Mouse (Mus musculus) erythroblast, embryonic 14.5 days (primary cell): ENCODE results near the gene Gm42417. TPM values are rescaled to one million over a fixed set of nuclear protein-coding genes. Genes with fewer than 3 reads are reported as not detected.

ENCODE experiments used
- H3K27me3 ChIP-seq: 2 replicates; pipeline ENCODE4 v1.6.1; 2012; ENCODE audit warnings: inconsistent platforms; ENCODE audit not compliant: control insufficient read depth
- H3K36me3 ChIP-seq: 2 replicates; pipeline ENCODE4 v1.6.1; 2012; ENCODE audit warnings: mild to moderate bottlenecking, inconsistent platforms; ENCODE audit not compliant: control insufficient read depth
- H3K4me1 ChIP-seq: 2 replicates; pipeline ENCODE4 v1.6.1; 2012; ENCODE audit warnings: inconsistent platforms; ENCODE audit not compliant: control insufficient read depth
- H3K4me3 ChIP-seq: replicated peaks from 2 replicates; pipeline ENCODE3; 2012; ENCODE audit warnings: moderate library complexity, mild to moderate bottlenecking, inconsistent platforms
- H3K9me3 ChIP-seq: 2 replicates; pipeline ENCODE4 v1.6.1; 2012; ENCODE audit warnings: low read length, inconsistent platforms, mixed read lengths; ENCODE audit not compliant: control insufficient read depth
- GATA1 ChIP-seq: IDR thresholded peaks from 2 replicates; pipeline ENCODE4 v1.6.1; 2012; ENCODE audit warnings: low read length, inconsistent platforms, mixed read lengths
- TAL1 ChIP-seq: IDR thresholded peaks from 3 replicates; pipeline ENCODE4 v1.6.1; 2012; ENCODE audit warnings: low read length, inconsistent platforms, mixed read lengths
- polyA plus RNA-seq: library from polyadenylated mRNA; stranded (reverse); fragments of >175 nt; gene quantifications from 2 replicates; pipeline ENCODE4 v1.2.3, GENCODE M21; 2012

The Gm42417 gene
- polyA plus RNA-seq, 1 experiment = not detected

DNA sequence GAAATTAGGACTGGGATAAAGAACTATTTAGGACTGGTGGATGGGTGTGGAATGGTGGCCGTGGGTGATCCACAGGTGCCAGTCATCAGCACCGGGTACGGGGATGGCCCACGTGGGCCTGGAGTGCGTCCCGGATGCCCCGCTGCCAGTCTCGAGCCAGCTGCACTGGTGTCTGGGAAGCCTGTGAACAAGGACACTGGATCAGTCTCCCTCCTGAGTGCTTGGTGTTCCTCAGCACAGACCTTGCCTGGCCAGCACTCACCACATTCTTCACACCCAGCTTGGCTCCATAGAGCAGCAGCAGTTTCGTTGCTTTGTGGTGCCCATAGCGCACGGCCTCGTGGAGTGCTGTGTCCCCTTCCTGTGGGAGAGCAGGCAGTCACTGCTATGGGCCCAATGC is 7.8 kb downstream of the Gm42417 start:
- peaks cover 2% of the 10 kb centered on the region; the same call in 1 of the 2 replicates for H3K4me1 ChIP-seq
- peaks cover 22% of the 10 kb centered on the region for H3K36me3 ChIP-seq
- H3K4me3 ChIP-seq = no peak overlapping the region
- TF ChIP-seq TAL1 (no peak), GATA1 (no peak)
- no peaks in the 10 kb centered on the region for H3K9me3 ChIP-seq
- no peaks in the 10 kb centered on the region for H3K27me3 ChIP-seq

DNA sequence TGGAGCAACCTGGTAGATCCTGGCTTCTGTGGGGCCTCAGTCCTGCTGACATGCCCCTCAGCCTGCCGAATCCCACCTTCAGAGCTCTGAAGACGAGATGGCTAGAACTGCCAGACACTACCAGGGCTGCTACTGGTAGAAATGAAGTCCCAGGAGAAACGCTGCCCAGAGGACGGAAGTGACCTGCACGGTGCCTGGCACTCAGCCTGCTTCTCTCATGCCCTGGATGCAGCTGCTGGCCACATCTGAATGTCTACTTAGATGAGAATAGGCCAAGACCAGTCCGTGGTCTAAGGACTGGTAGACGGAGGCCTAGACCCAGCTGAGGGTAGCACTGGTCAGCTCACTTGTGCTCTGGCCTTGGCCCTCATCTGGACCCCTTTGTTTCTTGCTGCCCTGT is 8.3 kb downstream of the Gm42417 start:
- TF ChIP-seq GATA1 = no peak
- no peak for TF ChIP-seq TAL1
- no peak overlapping the region for H3K4me3 ChIP-seq
- H3K36me3 ChIP-seq = peaks cover 26% of the 10 kb centered on the region
- no peaks in the 10 kb centered on the region for H3K27me3 ChIP-seq
- no peaks in the 10 kb centered on the region for H3K9me3 ChIP-seq
- H3K4me1 ChIP-seq = peaks cover 2% of the 10 kb centered on the region; the same call in 1 of the 2 replicates

DNA sequence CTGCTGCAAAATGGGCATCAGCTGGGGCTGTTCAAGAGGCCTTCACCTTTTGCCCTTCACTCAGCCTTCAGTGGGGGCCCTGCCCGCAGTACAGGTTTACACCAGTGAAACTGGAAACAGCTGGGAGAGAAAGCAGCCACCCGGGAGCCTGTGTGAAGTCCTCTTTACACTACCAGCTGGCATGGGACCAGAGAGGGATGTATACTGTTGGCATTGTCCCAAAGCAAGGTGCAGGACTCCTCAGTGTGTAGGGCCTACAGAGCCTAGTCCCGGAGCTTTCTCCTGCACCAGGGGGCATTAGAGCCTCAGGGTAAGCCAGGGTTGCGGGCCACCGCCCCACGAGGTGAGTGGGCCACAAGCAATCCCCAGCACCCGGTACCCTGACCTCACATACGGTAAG is 8.7 kb downstream of the Gm42417 start:
- peaks cover 2% of the 10 kb centered on the region; the same call in 1 of the 2 replicates for H3K4me1 ChIP-seq
- H3K27me3 ChIP-seq = no peaks in the 10 kb centered on the region
- H3K4me3 ChIP-seq = no peak overlapping the region
- TF ChIP-seq TAL1 = no peak
- TF ChIP-seq GATA1 = no peak
- H3K36me3 ChIP-seq = peaks cover 30% of the 10 kb centered on the region
- no peaks in the 10 kb centered on the region for H3K9me3 ChIP-seq

DNA sequence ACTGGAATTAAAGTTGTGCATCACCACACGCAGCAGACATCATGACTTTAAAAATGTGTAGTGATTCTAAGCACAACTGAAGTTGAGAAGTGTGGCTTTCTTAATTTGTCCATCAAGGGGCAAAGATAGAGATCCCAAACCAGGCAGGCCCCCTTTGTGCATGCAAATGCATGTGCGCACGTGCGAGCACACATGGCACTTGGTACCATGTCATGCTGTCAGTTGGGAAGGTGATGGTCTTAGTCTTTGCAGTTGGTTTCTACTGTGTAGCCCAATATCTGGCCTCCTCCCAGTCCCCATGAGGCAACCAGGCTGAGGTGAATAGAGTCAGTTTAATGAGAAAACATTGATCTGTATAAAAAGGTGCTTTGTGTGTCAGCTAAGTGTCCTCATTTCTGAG is 9.4 kb downstream of the Gm42417 start:
- H3K36me3 ChIP-seq = peaks cover 37% of the 10 kb centered on the region

DNA sequence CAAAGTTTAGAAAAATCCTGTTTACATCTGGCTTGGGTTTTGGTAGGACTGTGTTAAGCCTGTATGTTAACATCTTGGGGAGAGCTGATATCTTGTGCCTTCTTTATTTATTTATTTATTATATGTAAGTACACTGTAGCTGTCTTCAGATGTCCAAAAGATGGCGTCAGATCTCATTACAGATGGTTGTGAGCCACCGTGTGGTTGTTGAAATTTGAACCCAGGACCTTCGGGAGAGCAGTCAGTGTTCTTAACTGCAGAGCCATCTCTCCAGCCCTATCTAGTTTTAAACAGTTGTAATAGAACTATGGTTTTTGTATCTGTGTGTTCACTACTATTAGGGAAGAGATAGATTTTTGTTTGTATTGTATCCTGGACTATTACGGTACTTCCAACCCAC is 10.0 kb downstream of the Gm42417 start:
- Histone ChIP-seq H3K4me1 (no peaks in the 10 kb centered on the region), H3K9me3 (no peaks in the 10 kb centered on the region), H3K36me3 (peaks cover 43% of the 10 kb centered on the region), H3K4me3 (no peak overlapping the region), H3K27me3 (no peaks in the 10 kb centered on the region)
- TF ChIP-seq GATA1 = no peak

More for the DNA sequence above, 9.4 kb downstream of the Gm42417 start:
- Histone ChIP-seq H3K27me3 (no peaks in the 10 kb centered on the region), H3K4me3 (no peak overlapping the region), H3K9me3 (no peaks in the 10 kb centered on the region), H3K4me1 (peaks cover 2% of the 10 kb centered on the region; the same call in 1 of the 2 replicates)
- TF ChIP-seq TAL1 (no peak), GATA1 (no peak)

DNA sequence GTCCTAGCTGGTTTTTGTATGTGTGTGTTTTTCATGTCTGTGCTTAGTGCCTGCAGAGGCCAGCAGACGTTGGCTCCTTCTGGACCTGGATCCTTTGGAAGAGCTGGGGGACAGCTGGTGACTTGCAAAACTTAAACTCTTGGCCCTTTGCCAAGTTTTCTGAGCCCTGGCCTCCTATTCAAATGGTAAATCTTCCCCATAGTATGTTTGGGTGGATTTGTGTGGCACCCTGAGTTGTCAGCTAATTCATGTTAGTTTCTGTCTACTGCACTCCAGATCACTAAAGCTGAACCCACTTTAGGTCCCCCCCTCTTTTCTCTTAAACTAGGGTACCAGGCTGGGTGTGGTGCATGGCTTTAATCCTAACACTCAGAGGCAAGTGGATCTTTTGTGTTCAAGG is 10.9 kb downstream of the Gm42417 start:
- H3K9me3 ChIP-seq = no peaks in the 10 kb centered on the region
- H3K36me3 ChIP-seq = peaks cover 52% of the 10 kb centered on the region
- H3K4me1 ChIP-seq = no peaks in the 10 kb centered on the region
- TF ChIP-seq GATA1 = no peak
- no peak for TF ChIP-seq TAL1
- no peak overlapping the region for H3K4me3 ChIP-seq
- no peaks in the 10 kb centered on the region for H3K27me3 ChIP-seq

DNA sequence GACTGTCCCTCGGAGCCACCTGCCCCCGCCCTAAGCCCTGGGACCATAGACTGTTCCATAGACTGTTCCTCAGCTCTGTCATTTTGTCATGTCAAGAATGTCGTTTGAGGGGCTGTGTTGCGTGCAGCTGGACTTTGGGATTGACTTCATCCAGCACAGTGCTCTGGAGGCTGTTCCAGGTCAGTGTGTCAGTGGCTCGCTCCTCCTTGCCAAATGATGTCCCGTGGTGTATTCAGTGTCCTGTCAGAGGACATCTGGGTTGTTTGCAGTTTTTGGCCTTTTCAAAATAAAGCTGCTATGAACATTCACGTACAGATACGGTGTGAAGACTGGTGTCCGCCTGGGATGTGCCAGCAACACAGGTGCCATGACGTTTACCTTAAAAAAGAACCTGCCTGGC is 12.3 kb downstream of the Gm42417 start:
- TF ChIP-seq TAL1 (no peak), GATA1 (no peak)
- H3K4me1 ChIP-seq = no peaks in the 10 kb centered on the region
- H3K4me3 ChIP-seq = no peak overlapping the region
- no peaks in the 10 kb centered on the region for H3K27me3 ChIP-seq
- no peaks in the 10 kb centered on the region for H3K9me3 ChIP-seq
- peaks cover 63% of the 10 kb centered on the region for H3K36me3 ChIP-seq

DNA sequence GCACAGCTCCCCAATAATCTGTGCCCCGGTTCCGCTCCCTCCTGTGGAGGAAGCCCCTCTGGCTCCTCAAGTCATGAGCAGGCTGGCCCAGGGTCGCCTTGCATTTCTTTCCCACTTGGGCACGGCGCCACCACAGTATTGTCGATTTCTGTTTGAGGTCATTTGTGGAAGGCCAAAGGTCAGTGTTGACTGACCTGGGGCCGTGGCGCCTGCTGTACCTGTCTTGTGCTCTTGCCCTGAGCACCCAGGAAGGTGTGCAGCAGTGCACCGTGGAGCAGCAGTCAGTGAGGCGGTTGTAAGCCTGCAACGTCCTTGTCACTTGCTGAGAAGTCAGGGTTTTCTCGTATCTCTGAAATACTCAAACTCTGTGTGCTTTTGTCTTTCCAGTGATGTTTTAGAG is 13.5 kb downstream of the Gm42417 start:
- Histone ChIP-seq H3K4me3 (no peak overlapping the region), H3K27me3 (no peaks in the 10 kb centered on the region), H3K4me1 (no peaks in the 10 kb centered on the region), H3K9me3 (no peaks in the 10 kb centered on the region), H3K36me3 (peaks cover 64% of the 10 kb centered on the region)
- TF ChIP-seq GATA1 (no peak), TAL1 (no peak)

DNA sequence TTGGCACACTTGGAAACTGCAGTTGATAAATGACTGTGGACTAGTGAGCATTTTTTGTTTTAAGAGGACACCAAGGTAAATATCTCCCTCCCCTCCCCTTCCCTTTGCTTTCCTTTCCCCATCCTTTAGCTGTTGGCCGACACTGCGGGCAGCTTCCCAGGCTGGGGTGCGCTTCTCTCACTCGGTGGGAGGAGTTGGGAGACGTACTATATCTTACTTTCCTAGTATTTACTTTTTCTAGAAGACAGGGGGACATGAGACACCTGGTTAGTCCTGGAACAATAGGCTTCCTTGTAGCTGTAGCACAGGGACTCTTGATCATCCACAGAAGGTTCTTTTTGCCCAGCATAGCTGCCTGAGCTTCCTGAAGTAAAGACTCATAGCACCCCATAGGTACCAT is 15.2 kb downstream of the Gm42417 start:
- no peak overlapping the region for H3K4me3 ChIP-seq
- no peaks in the 10 kb centered on the region for H3K9me3 ChIP-seq
- TF ChIP-seq TAL1 = no peak
- no peak for TF ChIP-seq GATA1
- H3K4me1 ChIP-seq = no peaks in the 10 kb centered on the region
- no peaks in the 10 kb centered on the region for H3K27me3 ChIP-seq
- H3K36me3 ChIP-seq = peaks cover 77% of the 10 kb centered on the region

DNA sequence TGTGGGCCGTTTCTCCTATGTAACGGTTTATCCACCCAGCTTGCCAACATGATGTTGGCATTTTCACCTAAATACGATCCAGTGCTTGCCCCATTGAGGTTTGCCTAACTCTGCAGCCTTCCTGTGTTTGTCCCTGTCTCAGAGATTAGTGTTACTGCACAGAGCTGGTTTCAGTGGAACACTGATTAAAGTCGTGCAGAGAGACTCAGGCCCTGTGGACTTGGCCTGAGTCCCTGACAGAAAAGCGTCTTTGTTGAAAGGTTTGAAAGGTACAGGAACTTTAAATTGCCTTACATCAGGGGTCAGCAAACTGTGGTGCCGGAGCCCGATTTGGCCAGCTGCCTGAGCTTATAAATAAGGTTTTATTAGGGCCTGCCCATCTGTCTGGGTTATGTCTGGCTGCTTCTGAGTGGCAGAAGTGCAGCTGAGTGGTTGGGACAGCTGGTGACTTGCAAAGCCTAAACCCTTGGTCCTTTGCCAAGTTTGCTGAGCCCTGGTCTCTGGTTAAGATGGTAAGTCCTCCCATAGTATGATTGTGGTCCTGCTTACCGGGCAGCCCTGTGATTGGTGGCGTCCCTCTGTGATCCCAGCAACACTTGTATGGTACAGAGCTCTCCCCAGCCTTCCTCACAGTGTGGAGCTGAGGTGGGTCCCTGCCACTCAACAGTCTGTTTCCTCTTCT is 15.8 kb downstream of the Gm42417 start:
- H3K4me1 ChIP-seq = no peaks in the 10 kb centered on the region
- TF ChIP-seq TAL1 = no peak
- TF ChIP-seq GATA1 = no peak
- H3K36me3 ChIP-seq = peaks cover 83% of the 10 kb centered on the region
- H3K27me3 ChIP-seq = no peaks in the 10 kb centered on the region
- H3K9me3 ChIP-seq = no peaks in the 10 kb centered on the region
- H3K4me3 ChIP-seq = no peak overlapping the region
